Mouse (Mus musculus) intestine, embryonic 14.5 days (tissue): ENCODE measurements around the gene 1700011M02Rik. TPM values are rescaled to one million over a fixed set of nuclear protein-coding genes. Genes with fewer than 3 reads are reported as not detected.
"Not testable (repeated sequence)": the region's sequence is repeated elsewhere in the genome, so short reads cannot be mapped to it uniquely, and the experiment has no call there.

Source experiments
- ATAC-seq: fragments of 200-750 bp; cut with Nextera tagmentation; replicated peaks from 2 replicates; pipeline ENCODE4 v1.8.0; 2017; ENCODE audit warnings: low read depth, moderate number of reproducible peaks, moderate TSS enrichment, moderate library complexity; ENCODE audit not compliant: low FRiP score, low TSS enrichment
- DNase-seq: peaks from one replicate; pipeline ENCODE4 v3.0.0-alpha.2; 2018; ENCODE audit warnings: low spot score
- H3K27ac ChIP-seq: fragments of 300-500 bp; sonication (generic); 2 replicates; pipeline ENCODE4 v1.5.1; 2014; ENCODE audit warnings: low read depth, mild to moderate bottlenecking, control low read depth
- H3K27me3 ChIP-seq: fragments of 300-500 bp; sonication (generic); replicated peaks from 2 replicates; pipeline ENCODE4 v1.6.1; 2014; ENCODE audit warnings: low read length, control low read depth; ENCODE audit not compliant: control insufficient read depth, insufficient read depth
- H3K36me3 ChIP-seq: fragments of 300-500 bp; sonication (generic); 2 replicates; pipeline ENCODE4 v1.6.1; 2014; ENCODE audit warnings: low read length, control low read depth; ENCODE audit not compliant: control insufficient read depth, insufficient read depth
- H3K4me1 ChIP-seq: fragments of 300-500 bp; sonication (generic); replicated peaks from 2 replicates; pipeline ENCODE4 v1.6.1; 2014; ENCODE audit warnings: low read length, control low read depth, mixed read lengths; ENCODE audit not compliant: control insufficient read depth, insufficient read depth
- H3K4me2 ChIP-seq: fragments of 300-500 bp; sonication (generic); 2 replicates; pipeline ENCODE4 v1.6.1; 2014; ENCODE audit warnings: low read length
- H3K4me3 ChIP-seq: fragments of 300-500 bp; sonication (generic); 2 replicates; pipeline ENCODE4 v1.5.1; 2014; ENCODE audit warnings: low read depth, low read length, control low read depth, mixed read lengths
- H3K9ac ChIP-seq: fragments of 300-500 bp; sonication (generic); 2 replicates; pipeline ENCODE4 v1.6.1; 2014; ENCODE audit warnings: mild to moderate bottlenecking, low read length
- H3K9me3 ChIP-seq: fragments of 300-500 bp; sonication (generic); 2 replicates; pipeline ENCODE4 v1.6.1; 2016; ENCODE audit warnings: low read length, control low read depth; ENCODE audit not compliant: control insufficient read depth
- WGBS: fragments of 180-500 bp; shearing (Covaris S2); extraction: QIAGEN DNeasy Blood & Tissue Kit; methylation state at CpG from one replicate; pipeline ENCODE4 v1.1.7; 2014; 5-methylcytosine and 5-hydroxymethylcytosine counted together
- polyA plus RNA-seq: library from polyadenylated mRNA; unstranded; fragments of >200 nt; fragmentation: Nextera tagmentation; extraction: Ambion mirVana; gene quantifications from 2 replicates; pipeline ENCODE4 v1.2.1, GENCODE M21; 2014

Gene 1700011M02Rik
- not detected in 2 replicates for polyA plus RNA-seq

- not testable (repeated sequence) for H3K27ac ChIP-seq, H3K9me3 ChIP-seq, H3K4me3 ChIP-seq, H3K9ac ChIP-seq, H3K36me3 ChIP-seq, H3K4me2 ChIP-seq, DNase-seq, H3K4me1 ChIP-seq, ATAC-seq, H3K27me3 ChIP-seq
- 81% methylated on average over 3 of the region's 9 CpGs for WGBS
These were observed at the start of gene 1700011M02Rik, which contains the start of gene Dmrtc1a for GRCm38 (mm10) chrX:102908587-102908986. TSS of gene 1700011M02Rik (plus strand) at chrX:102908905. TSS of gene Dmrtc1a (minus strand) at chrX:102908687.

DNA sequence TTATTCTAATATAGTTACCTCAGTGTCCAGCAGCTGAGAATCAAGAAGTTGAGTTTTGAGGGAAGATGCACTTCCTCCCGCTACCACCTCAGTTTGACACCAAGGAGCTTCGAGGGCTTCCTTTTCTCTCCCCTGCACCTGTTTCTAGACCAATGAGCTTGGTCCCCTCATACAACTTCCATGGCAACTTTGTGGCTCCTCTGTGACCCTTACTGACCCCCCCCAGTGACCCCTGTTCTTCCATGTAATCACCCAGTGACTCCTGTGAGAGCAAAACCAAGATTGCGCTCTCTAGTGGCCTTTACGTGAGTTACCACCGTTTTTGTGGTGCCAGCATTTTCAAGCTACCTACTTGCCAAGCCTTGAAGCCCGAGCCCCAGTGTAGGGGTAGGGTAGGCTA, 40.8 kb upstream of the 1700011M02Rik start, which contains the start of gene 1700031F05Rik:
1700031F05Rik (minus strand) TSS at position 101 of the 400 bp plus-strand sequence.
- no peaks in the 10 kb centered on the region for H3K9me3 ChIP-seq
- H3K27me3 ChIP-seq = no peaks in the 10 kb centered on the region
- ATAC-seq (no peak), DNase-seq (no peak)
- WGBS = 90% methylated on average over 6 of the region's 6 CpGs
- H3K4me1 ChIP-seq = no peaks in the 10 kb centered on the region
- no peak within 1 kb of the TSS for H3K27ac ChIP-seq
- H3K36me3 ChIP-seq = no peaks in the 10 kb centered on the region
- no peak within 1 kb of the TSS for H3K4me2 ChIP-seq
- H3K4me3 ChIP-seq = no peak within 1 kb of the TSS
- no peak within 1 kb of the TSS for H3K9ac ChIP-seq

DNA sequence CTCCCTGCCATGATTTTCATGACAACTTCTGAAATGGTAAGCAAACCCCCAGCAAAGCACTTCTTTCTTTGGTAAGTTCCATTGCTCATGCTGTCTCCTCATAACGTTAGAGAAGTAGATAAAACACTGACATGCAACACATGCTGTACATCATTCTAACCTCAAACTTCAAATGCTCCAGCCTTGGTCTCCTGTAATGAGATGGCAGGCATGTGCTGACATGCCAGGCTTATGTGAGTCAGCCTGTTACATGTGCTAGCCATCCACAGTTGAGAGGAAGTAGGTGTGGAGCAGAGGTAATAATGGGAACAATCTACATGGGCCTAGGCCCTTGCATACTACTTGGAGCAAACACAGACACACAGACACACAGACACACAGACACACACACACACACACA, 6.1 kb downstream of the 1700011M02Rik start:
- not testable (repeated sequence) for H3K4me1 ChIP-seq, H3K36me3 ChIP-seq, H3K27ac ChIP-seq, H3K9ac ChIP-seq, H3K4me2 ChIP-seq, H3K27me3 ChIP-seq, ATAC-seq, H3K9me3 ChIP-seq, H3K4me3 ChIP-seq, DNase-seq
- 100% methylated on average over 1 of the region's 1 CpGs for WGBS

DNA sequence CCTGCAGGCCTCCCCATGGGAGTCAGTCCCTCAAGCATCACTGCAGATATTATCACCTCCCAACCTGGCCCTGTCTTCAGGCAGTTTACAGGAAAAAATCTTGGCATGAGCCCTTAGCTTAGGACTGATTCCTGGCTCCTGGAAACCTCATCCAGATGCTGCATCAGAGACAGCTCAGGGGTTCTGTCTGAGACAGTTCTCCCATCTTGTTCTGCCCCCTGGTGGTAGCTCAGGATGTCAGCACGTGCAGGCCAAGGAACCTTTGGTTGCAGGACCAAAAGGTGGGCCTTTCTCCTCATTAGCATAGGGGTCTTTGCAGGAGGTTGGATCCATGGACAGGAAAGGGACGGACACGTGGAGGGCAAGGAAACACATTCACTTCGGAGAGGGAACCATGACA, 18.0 kb downstream of the 1700011M02Rik start:
- H3K36me3 ChIP-seq, H3K4me3 ChIP-seq, H3K9me3 ChIP-seq, H3K27ac ChIP-seq, DNase-seq, ATAC-seq, H3K4me1 ChIP-seq, H3K9ac ChIP-seq, H3K27me3 ChIP-seq, H3K4me2 ChIP-seq: not testable (repeated sequence)
- 12% methylated on average over 3 of the region's 4 CpGs for WGBS

DNA sequence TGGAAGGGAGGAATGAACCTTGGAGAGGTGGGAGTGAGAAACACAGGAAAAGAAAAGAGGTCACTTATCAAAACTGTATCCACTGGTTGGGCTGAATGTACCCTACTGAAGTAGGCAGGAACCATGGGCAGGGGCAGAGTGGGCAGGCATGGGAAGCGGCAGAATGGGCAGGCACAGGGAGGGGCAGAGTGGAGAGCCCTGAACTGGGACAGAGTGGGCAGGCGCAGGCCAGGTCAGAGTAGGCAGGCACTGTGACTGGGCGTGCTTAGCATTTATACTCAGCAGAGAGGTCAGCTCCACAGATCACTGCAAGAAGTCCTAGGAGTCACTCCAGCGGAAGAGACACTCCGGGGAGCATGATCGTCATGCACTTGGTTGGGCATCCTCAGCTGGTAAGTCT, 19.4 kb downstream of the 1700011M02Rik start, which contains the start of gene 1700018G05Rik:
1700018G05Rik (plus strand) TSS at position 301 of the 400 bp plus-strand sequence.
- H3K27me3 ChIP-seq, DNase-seq, H3K36me3 ChIP-seq, H3K27ac ChIP-seq, ATAC-seq, H3K9me3 ChIP-seq, H3K4me1 ChIP-seq, H3K4me2 ChIP-seq, H3K4me3 ChIP-seq, H3K9ac ChIP-seq: not testable (repeated sequence)
- 90% methylated on average over 6 of the region's 6 CpGs for WGBS

- H3K9ac ChIP-seq = peak overlapping the region; percentile 55
These were observed 24.4 kb downstream of the 1700011M02Rik start for GRCm38 (mm10) chrX:102932992-102933570.

DNA sequence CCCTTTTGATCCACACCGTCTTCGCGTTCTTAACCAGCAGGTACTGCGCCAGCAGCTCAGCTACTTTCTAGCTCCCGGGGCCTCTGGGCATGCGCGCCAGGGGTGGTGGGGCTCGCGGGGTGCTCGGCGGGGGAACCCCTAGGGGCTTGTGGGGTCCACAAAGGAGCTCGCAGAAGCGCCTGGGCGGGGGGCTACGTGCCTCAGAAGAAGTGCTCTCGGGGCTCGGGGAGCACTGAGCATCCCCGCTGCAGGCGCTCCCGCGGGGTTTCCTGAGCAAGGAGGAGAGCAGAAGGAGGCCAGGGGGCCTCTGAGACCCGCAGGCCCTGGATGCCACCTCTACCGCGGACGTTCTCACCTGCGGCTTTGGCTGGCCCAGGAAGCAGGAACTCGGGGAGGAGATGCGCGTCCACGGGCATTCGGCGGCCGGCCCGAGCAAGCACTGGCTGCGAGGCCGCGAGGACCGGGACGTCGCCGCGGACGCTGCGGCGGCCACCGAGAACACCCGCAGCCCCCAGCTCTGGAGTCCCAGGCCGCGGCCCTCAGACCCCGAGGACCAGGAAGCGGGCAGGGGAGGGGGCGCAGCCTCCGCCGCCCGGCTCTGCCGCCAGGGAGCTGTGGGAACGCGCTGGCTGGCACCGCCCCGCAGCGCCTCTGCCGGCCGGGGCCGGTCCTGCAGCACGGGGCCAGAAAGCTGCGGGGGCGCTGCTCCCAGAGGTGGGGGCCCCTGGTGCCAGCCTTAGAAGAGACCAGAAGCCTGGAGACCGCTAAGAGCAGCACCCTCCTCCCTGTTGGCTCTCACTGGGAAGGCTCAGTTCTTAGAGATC, 25.1 kb downstream of the 1700011M02Rik start:
- H3K27me3 ChIP-seq = peaks cover 4% of the 10 kb centered on the region; the same call in 1 of the 2 replicates
- WGBS = 10% methylated on average over 48 of the region's 68 CpGs
- H3K9me3 ChIP-seq = no peaks in the 10 kb centered on the region
- H3K4me2 ChIP-seq = peak overlapping the region; percentile 57
- no peaks in the 10 kb centered on the region for H3K36me3 ChIP-seq
- H3K4me3 ChIP-seq = peak overlapping the region; percentile 48
- no peak overlapping the region for H3K27ac ChIP-seq
- no peaks in the 10 kb centered on the region for H3K4me1 ChIP-seq
- peak overlapping the region; percentile 55 for H3K9ac ChIP-seq
- ATAC-seq = peak; percentile 70
- peak; percentile 72 for DNase-seq

More at GRCm38 (mm10) chrX:102932992-102933570, 24.4 kb downstream of the 1700011M02Rik start:
- no peak for ATAC-seq
- Histone ChIP-seq H3K9me3 (no peaks in the 10 kb centered on the region), H3K4me1 (no peaks in the 10 kb centered on the region), H3K27ac (no peak overlapping the region), H3K4me2 (peak overlapping the region; percentile 57), H3K4me3 (peak overlapping the region; percentile 48), H3K36me3 (no peaks in the 10 kb centered on the region), H3K27me3 (peaks cover 4% of the 10 kb centered on the region; the same call in 1 of the 2 replicates)
- DNase-seq = no peak
- 47% methylated on average over 12 of the region's 12 CpGs for WGBS

DNA sequence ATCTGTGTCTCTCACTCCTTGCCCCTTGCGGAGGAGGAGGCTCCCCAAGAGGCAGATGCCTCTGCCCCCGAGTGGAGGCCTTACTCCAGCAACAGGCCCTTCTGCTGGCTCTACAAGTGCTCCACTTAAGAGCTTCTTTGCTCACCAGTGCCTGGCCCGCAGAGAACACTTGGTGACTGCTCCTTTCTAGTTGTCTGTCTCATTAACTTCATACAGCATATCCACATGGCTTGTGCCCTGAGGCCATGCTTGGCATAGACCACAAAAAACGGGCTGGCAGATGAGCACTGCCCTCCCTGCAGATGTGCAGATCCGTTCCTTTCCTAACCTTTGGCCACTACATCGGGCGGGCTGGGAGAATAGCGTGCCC, 25.7 kb downstream of the 1700011M02Rik start:
- no peaks in the 10 kb centered on the region for H3K36me3 ChIP-seq

More for the DNA sequence above, 25.7 kb downstream of the 1700011M02Rik start:
- Histone ChIP-seq H3K4me3 (no peak overlapping the region), H3K4me2 (peak overlapping the region; percentile 57; the same call in 1 of the 2 replicates), H3K4me1 (no peaks in the 10 kb centered on the region), H3K9ac (no peak overlapping the region), H3K27me3 (peaks cover 4% of the 10 kb centered on the region; the same call in 1 of the 2 replicates), H3K9me3 (no peaks in the 10 kb centered on the region), H3K27ac (no peak overlapping the region)
- 67% methylated on average over 7 of the region's 8 CpGs for WGBS
- ATAC-seq = no peak
- DNase-seq = no peak
